Mouse (Mus musculus): ENCODE results near the gene Mindy2. TPM values are rescaled to one million over a fixed set of nuclear protein-coding genes. Genes with fewer than 3 reads are reported as not detected.

Gene Mindy2
- polyA plus RNA-seq (2014; fragmentation: Nextera tagmentation; extraction: Ambion mirVana) = 25.4 and 27.6 TPM in 2 replicates

DNA sequence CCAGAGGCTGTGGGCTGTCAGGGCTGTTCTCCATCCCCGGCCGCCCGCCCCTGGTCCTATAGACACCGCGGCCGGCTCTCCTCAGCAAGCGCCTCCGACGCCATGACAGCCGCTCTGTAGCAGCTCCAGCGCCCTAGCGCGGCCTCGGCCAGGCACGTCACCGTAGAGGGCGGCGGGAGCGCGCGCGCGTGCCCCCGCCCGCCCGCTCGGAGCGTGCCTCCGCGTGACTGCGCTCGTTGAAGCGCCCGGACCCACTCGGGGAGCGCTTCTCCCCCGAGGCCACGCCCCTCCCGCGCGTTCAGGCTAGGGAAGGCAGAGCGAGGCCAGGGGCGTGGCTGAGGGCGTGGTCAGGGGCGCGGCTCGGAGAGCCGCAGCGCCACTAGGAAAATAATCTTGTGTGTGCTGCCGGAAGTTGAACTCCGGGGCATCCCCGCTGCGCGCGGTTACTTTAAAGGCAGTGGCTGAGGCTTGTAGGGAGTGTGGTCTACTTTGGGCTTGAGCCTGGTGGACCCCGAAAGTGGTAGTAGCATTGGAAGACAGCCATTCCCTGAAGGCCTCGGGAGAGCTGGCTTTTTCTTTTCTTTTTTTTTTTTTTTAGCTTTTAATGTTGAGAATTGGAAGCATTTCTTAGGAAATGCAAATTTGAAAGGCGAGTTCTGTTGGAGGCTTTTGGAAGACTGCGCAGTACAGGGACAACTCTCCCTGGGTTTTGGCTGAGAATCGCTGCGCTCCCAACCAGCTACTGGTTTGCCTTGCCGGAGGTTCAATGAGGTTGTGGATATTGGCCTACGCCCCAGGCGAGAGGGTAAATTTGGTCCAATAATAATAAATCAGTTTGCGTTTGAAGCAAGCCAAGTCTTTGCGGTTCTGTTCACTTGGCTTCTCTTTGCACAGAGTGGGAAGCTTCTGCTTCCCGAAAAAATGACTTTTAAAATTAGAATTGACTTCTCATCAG, at the start of gene Mindy2:
Mindy2 (minus strand) TSS at position 162 of the 955 bp plus-strand sequence.
- peak; percentile 98 for DNase-seq (ENCODE audit: low spot score)
- H3K27ac ChIP-seq = peak within 1 kb of the TSS; percentile 98
- H3K9ac ChIP-seq = peak within 1 kb of the TSS; percentile 97
- H3K27me3 ChIP-seq (ENCODE audit: control insufficient read depth, insufficient read depth, low read length) = no peaks in the 10 kb centered on the region
- peak within 1 kb of the TSS; percentile 98 for H3K4me3 ChIP-seq (replicated peaks; ENCODE audit: low read length)
- H3K9me3 ChIP-seq (ENCODE audit: control insufficient read depth, low read length) = no peaks in the 10 kb centered on the region
- ATAC-seq (ENCODE audit: low FRiP score) = peak; percentile 98
- H3K4me2 ChIP-seq (replicated peaks) = peak within 1 kb of the TSS; percentile 68
- WGBS = 2% methylated on average over 65 of the region's 67 CpGs
- no peaks in the 10 kb centered on the region for H3K36me3 ChIP-seq (replicated peaks; ENCODE audit: control insufficient read depth, insufficient read depth)
- H3K4me1 ChIP-seq (replicated peaks; ENCODE audit: control insufficient read depth, insufficient read depth, low read length) = peaks cover 40% of the 10 kb centered on the region

DNA sequence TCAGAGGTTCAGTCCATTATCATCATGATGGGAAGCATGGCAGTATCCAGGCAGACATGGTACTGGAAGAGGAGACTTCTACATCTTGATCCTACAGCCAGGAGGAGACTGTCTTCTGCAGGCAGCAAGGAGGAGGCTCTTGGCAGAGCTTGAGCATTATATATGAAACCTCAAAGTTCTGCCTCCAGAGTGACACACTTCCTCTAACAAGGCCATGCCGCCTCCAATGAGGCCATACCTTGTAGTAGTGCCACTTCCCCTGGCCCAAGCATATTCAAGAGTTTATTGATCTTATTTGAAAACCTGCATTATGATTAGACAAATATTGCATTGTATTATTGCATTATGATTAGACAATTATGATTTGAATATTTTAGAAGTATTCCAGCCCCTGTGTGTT, 49.5 kb upstream of the Mindy2 start:
- Histone ChIP-seq H3K27ac (no peak overlapping the region), H3K4me3 (replicated peaks; ENCODE audit: low read length) (no peak overlapping the region), H3K9ac (no peak overlapping the region), H3K4me2 (replicated peaks) (no peak overlapping the region), H3K4me1 (replicated peaks; ENCODE audit: control insufficient read depth, insufficient read depth, low read length) (no peaks in the 10 kb centered on the region), H3K27me3 (ENCODE audit: control insufficient read depth, insufficient read depth, low read length) (no peaks in the 10 kb centered on the region), H3K9me3 (ENCODE audit: control insufficient read depth, low read length) (no peaks in the 10 kb centered on the region), H3K36me3 (replicated peaks; ENCODE audit: control insufficient read depth, insufficient read depth) (peaks cover 9% of the 10 kb centered on the region; the same call in 1 of the 2 replicates)
- no peak for DNase-seq (ENCODE audit: low spot score)
- no peak for ATAC-seq (ENCODE audit: low FRiP score)
- 94% methylated on average over 1 of the region's 1 CpGs for WGBS

DNA sequence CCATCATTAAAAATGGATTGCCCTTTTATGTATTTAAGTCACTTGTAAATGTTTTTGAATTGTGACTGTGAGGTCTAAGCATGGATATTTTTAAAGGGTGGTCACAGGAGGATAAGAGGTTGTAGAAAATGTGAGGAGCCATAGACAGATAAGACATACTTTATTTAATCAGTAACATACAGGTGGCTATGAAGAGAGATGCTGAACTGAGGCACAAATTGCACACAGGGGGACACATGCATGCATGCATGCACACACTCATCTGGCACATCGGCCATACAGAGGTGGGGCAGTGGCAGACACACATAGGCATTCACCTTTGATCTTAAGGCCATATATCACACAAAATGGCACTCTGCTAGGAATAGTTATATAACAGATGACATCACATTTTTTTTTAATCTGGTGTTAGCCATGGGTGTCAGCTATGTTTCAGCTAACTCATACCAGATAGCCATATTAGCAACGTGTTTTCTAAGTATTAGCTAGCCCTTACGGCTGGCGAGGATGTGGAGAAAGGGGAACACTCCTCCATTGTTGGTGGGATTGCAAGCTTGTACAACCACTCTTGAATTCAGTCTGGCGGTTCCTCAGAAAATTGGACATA, 46.7 kb upstream of the Mindy2 start:
- H3K4me2 ChIP-seq (replicated peaks) = no peak overlapping the region
- no peak overlapping the region for H3K4me3 ChIP-seq (replicated peaks; ENCODE audit: low read length)
- H3K36me3 ChIP-seq (replicated peaks; ENCODE audit: control insufficient read depth, insufficient read depth) = peaks cover 9% of the 10 kb centered on the region; the same call in 1 of the 2 replicates
- no peak for DNase-seq (ENCODE audit: low spot score)
- WGBS = 96% methylated on average over 5 of the region's 5 CpGs
- H3K9ac ChIP-seq = no peak overlapping the region
- H3K27ac ChIP-seq = no peak overlapping the region
- H3K4me1 ChIP-seq (replicated peaks; ENCODE audit: control insufficient read depth, insufficient read depth, low read length) = no peaks in the 10 kb centered on the region
- H3K27me3 ChIP-seq (ENCODE audit: control insufficient read depth, insufficient read depth, low read length) = no peaks in the 10 kb centered on the region
- no peaks in the 10 kb centered on the region for H3K9me3 ChIP-seq (ENCODE audit: control insufficient read depth, low read length)
- no peak for ATAC-seq (ENCODE audit: low FRiP score)

DNA sequence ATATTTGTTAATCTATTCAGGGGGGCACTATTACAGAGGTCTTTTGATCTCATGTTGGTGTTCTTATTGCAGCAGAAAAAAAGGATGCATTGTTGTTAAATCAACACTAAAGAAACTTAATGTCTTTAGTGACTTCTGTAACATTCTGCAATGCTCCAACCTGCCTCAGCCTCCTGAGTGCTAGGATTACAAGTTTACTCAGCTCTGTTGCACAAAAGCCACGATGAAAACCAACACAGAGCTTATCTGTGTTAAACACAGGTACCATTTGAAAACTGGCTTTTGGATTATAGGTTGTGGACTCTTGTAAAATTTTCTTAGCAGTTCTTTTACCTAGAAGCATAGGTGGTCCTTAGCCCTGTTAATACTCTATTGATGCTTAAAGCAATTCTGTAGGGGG, 41.1 kb upstream of the Mindy2 start:
- Histone ChIP-seq H3K36me3 (replicated peaks; ENCODE audit: control insufficient read depth, insufficient read depth) (no peaks in the 10 kb centered on the region), H3K27ac (no peak overlapping the region), H3K4me1 (replicated peaks; ENCODE audit: control insufficient read depth, insufficient read depth, low read length) (no peaks in the 10 kb centered on the region), H3K4me3 (replicated peaks; ENCODE audit: low read length) (no peak overlapping the region), H3K9ac (no peak overlapping the region), H3K9me3 (ENCODE audit: control insufficient read depth, low read length) (no peaks in the 10 kb centered on the region), H3K4me2 (replicated peaks) (no peak overlapping the region), H3K27me3 (ENCODE audit: control insufficient read depth, insufficient read depth, low read length) (no peaks in the 10 kb centered on the region)
- no peak for ATAC-seq (ENCODE audit: low FRiP score)
- 85% methylated on average over 1 of the region's 1 CpGs for WGBS
- DNase-seq (ENCODE audit: low spot score) = no peak

DNA sequence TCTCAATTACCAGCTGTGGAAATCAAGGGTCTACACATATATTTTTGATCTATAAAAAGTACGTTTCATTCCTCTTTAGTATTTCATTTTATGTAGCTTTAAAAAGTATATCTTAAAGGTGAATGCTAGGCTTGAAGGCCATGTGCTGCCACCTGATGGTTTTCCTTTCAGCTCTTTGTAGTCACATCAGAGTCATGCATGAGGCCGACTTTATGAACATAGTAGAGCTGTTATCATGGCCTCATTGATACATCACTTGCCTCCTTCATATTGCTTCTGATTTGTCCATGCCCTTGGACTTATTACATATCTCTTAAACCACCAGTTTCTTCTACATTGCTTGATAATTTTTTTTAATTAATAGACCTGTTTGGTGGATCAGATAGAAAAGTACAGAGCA, 38.7 kb upstream of the Mindy2 start:
- ATAC-seq (ENCODE audit: low FRiP score) = no peak
- WGBS = 90% methylated on average over 2 of the region's 2 CpGs

DNA sequence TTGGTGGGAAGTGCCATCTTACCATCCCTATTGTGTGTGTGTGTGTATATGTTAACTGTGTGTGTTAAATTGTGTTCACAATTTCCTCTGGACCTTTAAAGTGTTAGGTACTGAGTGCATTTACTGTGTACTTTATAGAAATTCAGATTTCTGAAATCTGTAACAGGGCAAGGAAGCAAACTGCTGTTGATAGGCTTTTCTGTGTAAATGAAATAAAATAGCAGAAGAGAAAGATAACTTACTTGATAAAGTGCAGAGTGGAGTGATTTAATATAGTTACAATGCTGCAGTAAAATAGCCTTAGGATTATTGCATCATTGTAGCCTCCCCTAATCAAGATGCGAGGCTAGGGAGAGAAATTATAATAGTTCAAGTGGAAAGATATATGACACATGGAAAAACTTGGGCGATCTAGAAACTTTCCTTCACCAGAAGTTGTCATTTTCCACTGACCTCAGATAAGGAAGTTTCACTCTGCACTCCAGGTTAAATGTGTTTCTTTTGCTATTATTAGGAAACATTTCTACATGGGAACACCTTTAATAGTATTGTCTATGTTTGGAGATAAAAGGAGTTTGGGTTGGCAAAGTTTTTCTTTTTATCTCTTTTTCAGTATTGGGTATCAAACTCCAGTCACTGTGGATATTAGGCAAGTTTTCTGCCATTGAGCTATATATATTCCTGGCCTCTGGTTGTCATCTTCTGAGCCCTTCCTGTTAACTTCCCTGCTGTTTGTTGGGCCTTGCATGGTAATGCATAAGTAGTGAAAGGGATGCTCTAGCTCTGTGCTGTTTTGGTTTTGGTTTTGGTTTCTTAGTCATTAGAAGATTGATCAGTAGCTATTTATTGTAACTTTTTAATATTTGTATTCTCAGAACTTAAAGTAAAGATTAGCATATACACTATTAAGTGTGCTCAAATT, 35.1 kb upstream of the Mindy2 start:
- no peaks in the 10 kb centered on the region for H3K36me3 ChIP-seq (replicated peaks; ENCODE audit: control insufficient read depth, insufficient read depth)
- H3K4me3 ChIP-seq (replicated peaks; ENCODE audit: low read length) = no peak overlapping the region
- H3K4me1 ChIP-seq (replicated peaks; ENCODE audit: control insufficient read depth, insufficient read depth, low read length) = no peaks in the 10 kb centered on the region
- H3K9me3 ChIP-seq (ENCODE audit: control insufficient read depth, low read length) = no peaks in the 10 kb centered on the region
- H3K9ac ChIP-seq = no peak overlapping the region
- no peak for DNase-seq (ENCODE audit: low spot score)
- no peak for ATAC-seq (ENCODE audit: low FRiP score)
- no peak overlapping the region for H3K27ac ChIP-seq
- WGBS = 81% methylated on average over 2 of the region's 2 CpGs
- H3K27me3 ChIP-seq (ENCODE audit: control insufficient read depth, insufficient read depth, low read length) = no peaks in the 10 kb centered on the region
- H3K4me2 ChIP-seq (replicated peaks) = no peak overlapping the region

More for the DNA sequence above, 38.7 kb upstream of the Mindy2 start:
- H3K9ac ChIP-seq = no peak overlapping the region
- H3K27ac ChIP-seq = no peak overlapping the region
- H3K36me3 ChIP-seq (replicated peaks; ENCODE audit: control insufficient read depth, insufficient read depth) = no peaks in the 10 kb centered on the region
- H3K4me2 ChIP-seq (replicated peaks) = no peak overlapping the region
- no peaks in the 10 kb centered on the region for H3K27me3 ChIP-seq (ENCODE audit: control insufficient read depth, insufficient read depth, low read length)
- H3K4me1 ChIP-seq (replicated peaks; ENCODE audit: control insufficient read depth, insufficient read depth, low read length) = no peaks in the 10 kb centered on the region
- no peaks in the 10 kb centered on the region for H3K9me3 ChIP-seq (ENCODE audit: control insufficient read depth, low read length)
- no peak for DNase-seq (ENCODE audit: low spot score)
- H3K4me3 ChIP-seq (replicated peaks; ENCODE audit: low read length) = no peak overlapping the region

DNA sequence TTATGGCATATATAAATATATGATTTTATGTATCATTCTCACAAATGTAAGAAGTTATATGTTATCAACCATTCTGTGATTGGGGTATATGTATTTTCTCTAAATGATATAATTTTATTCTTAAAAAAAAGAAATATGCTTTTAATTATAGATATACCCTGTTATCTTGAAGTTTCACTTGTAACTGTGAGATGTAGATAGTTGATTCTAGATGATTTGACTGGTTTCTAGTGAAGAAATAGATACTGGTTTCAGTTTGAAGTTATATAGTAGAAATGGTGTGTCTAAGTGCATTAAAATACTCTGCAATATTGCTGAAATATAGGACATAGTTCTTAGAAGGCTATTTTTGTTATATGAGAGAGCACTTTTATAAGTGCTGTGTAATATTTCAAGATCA, 33.6 kb upstream of the Mindy2 start:
- Histone ChIP-seq H3K27me3 (ENCODE audit: control insufficient read depth, insufficient read depth, low read length) (no peaks in the 10 kb centered on the region), H3K4me1 (replicated peaks; ENCODE audit: control insufficient read depth, insufficient read depth, low read length) (no peaks in the 10 kb centered on the region), H3K27ac (no peak overlapping the region), H3K4me2 (replicated peaks) (no peak overlapping the region), H3K9ac (no peak overlapping the region), H3K4me3 (replicated peaks; ENCODE audit: low read length) (no peak overlapping the region), H3K9me3 (ENCODE audit: control insufficient read depth, low read length) (no peaks in the 10 kb centered on the region), H3K36me3 (replicated peaks; ENCODE audit: control insufficient read depth, insufficient read depth) (no peaks in the 10 kb centered on the region)
- DNase-seq (ENCODE audit: low spot score) (no peak), ATAC-seq (ENCODE audit: low FRiP score) (no peak)

DNA sequence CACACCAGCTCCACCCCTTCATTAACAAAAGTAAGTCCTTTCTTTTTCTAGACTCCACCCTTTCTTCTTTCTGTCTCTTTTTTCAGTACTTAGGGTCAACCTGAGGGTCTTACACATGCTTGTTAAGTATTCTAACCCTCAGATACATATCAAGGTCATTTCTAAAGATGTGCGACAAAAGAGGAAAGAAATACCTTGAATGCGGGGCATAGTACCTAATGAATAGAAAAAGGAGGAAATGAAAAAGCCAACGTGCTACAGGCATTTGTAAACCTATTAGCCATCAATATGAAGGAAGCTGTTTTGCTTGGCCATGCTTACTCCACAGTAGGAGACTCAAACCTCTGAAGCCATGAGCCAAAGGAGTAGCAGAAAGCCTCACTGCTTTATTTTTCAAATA, 33.0 kb upstream of the Mindy2 start:
- WGBS = 73% methylated on average over 3 of the region's 3 CpGs
- H3K9me3 ChIP-seq (ENCODE audit: control insufficient read depth, low read length) = no peaks in the 10 kb centered on the region
- H3K27ac ChIP-seq = no peak overlapping the region
- DNase-seq (ENCODE audit: low spot score) = no peak
- no peaks in the 10 kb centered on the region for H3K27me3 ChIP-seq (ENCODE audit: control insufficient read depth, insufficient read depth, low read length)
- H3K9ac ChIP-seq = no peak overlapping the region
- H3K4me1 ChIP-seq (replicated peaks; ENCODE audit: control insufficient read depth, insufficient read depth, low read length) = no peaks in the 10 kb centered on the region
- no peak for ATAC-seq (ENCODE audit: low FRiP score)
- no peak overlapping the region for H3K4me3 ChIP-seq (replicated peaks; ENCODE audit: low read length)
- H3K36me3 ChIP-seq (replicated peaks; ENCODE audit: control insufficient read depth, insufficient read depth) = no peaks in the 10 kb centered on the region
- no peak overlapping the region for H3K4me2 ChIP-seq (replicated peaks)

Data from hindbrain, embryonic 14.5 days (tissue).